Mouse (Mus musculus): ENCODE results near the gene Pheta1. TPM values are rescaled to one million over a fixed set of nuclear protein-coding genes. Genes with fewer than 3 reads are reported as not detected.

Gene Pheta1
- polyA plus RNA-seq (2014; fragmentation: Nextera tagmentation; extraction: Ambion mirVana), result 22.6 and 27.4 TPM in 2 replicates

GRCm38 (mm10) chr5:121848743-121849142 lies at the start of gene Pheta1:
Gene Pheta1, plus strand, starts transcription at chr5:121848984.
- peaks cover 28% of the 10 kb centered on the region for H3K4me1 ChIP-seq (ENCODE audit: control insufficient read depth, insufficient read depth, low read length)
- no peaks in the 10 kb centered on the region for H3K9me3 ChIP-seq (ENCODE audit: control insufficient read depth, low read length)
- peak within 1 kb of the TSS; percentile 88 for H3K4me3 ChIP-seq (ENCODE audit: low read depth, low read length)
- no peak within 1 kb of the TSS; the same call in 1 of the 2 replicates for H3K27ac ChIP-seq (ENCODE audit: low read depth, low read length)
- peaks cover 22% of the 10 kb centered on the region for H3K36me3 ChIP-seq (ENCODE audit: control insufficient read depth, insufficient read depth, low read length)
- H3K27me3 ChIP-seq (ENCODE audit: control insufficient read depth, insufficient read depth, low read length), result peaks cover 5% of the 10 kb centered on the region
- under 1% methylated on average over 37 of the region's 42 CpGs for WGBS
- ATAC-seq (ENCODE audit: low read depth), result peak; percentile 88
- peak within 1 kb of the TSS; percentile 48 for H3K4me2 ChIP-seq (ENCODE audit: low read depth, low read length)
- peak within 1 kb of the TSS; percentile 79 for H3K9ac ChIP-seq (replicated peaks; ENCODE audit: low read depth, low read length)

GRCm38 (mm10) chr5:121807186-121807585 lies 41.6 kb upstream of the Pheta1 start:
- Histone ChIP-seq H3K9ac (replicated peaks; ENCODE audit: low read depth, low read length) (no peak overlapping the region), H3K9me3 (ENCODE audit: control insufficient read depth, low read length) (no peaks in the 10 kb centered on the region), H3K36me3 (ENCODE audit: control insufficient read depth, insufficient read depth, low read length) (peaks cover 38% of the 10 kb centered on the region), H3K27me3 (ENCODE audit: control insufficient read depth, insufficient read depth, low read length) (no peaks in the 10 kb centered on the region), H3K27ac (ENCODE audit: low read depth, low read length) (no peak overlapping the region), H3K4me3 (ENCODE audit: low read depth, low read length) (no peak overlapping the region), H3K4me1 (ENCODE audit: control insufficient read depth, insufficient read depth, low read length) (no peaks in the 10 kb centered on the region), H3K4me2 (ENCODE audit: low read depth, low read length) (no peak overlapping the region)
- no peak for ATAC-seq (ENCODE audit: low read depth)
- WGBS, result 59% methylated on average over 3 of the region's 3 CpGs

- no peak for ATAC-seq (ENCODE audit: low read depth)
- Histone ChIP-seq H3K27ac (ENCODE audit: low read depth, low read length) (no peak overlapping the region), H3K27me3 (ENCODE audit: control insufficient read depth, insufficient read depth, low read length) (no peaks in the 10 kb centered on the region), H3K4me2 (ENCODE audit: low read depth, low read length) (no peak overlapping the region), H3K9me3 (ENCODE audit: control insufficient read depth, low read length) (no peaks in the 10 kb centered on the region), H3K36me3 (ENCODE audit: control insufficient read depth, insufficient read depth, low read length) (peaks cover 39% of the 10 kb centered on the region), H3K4me1 (ENCODE audit: control insufficient read depth, insufficient read depth, low read length) (no peaks in the 10 kb centered on the region), H3K9ac (replicated peaks; ENCODE audit: low read depth, low read length) (no peak overlapping the region), H3K4me3 (ENCODE audit: low read depth, low read length) (no peak overlapping the region)
- WGBS, result 91% methylated on average over 2 of the region's 2 CpGs
Measured at GRCm38 (mm10) chr5:121808202-121808601, 40.6 kb upstream of the Pheta1 start.

GRCm38 (mm10) chr5:121809667-121810224 lies 39.0 kb upstream of the Pheta1 start:
- H3K4me2 ChIP-seq (ENCODE audit: low read depth, low read length), result no peak overlapping the region
- no peak for ATAC-seq (ENCODE audit: low read depth)
- no peak overlapping the region for H3K4me3 ChIP-seq (ENCODE audit: low read depth, low read length)
- H3K4me1 ChIP-seq (ENCODE audit: control insufficient read depth, insufficient read depth, low read length), result no peaks in the 10 kb centered on the region
- H3K27ac ChIP-seq (ENCODE audit: low read depth, low read length), result no peak overlapping the region
- H3K9me3 ChIP-seq (ENCODE audit: control insufficient read depth, low read length), result no peaks in the 10 kb centered on the region
- WGBS, result 80% methylated on average over 5 of the region's 5 CpGs
- no peaks in the 10 kb centered on the region for H3K27me3 ChIP-seq (ENCODE audit: control insufficient read depth, insufficient read depth, low read length)
- peaks cover 42% of the 10 kb centered on the region for H3K36me3 ChIP-seq (ENCODE audit: control insufficient read depth, insufficient read depth, low read length)
- no peak overlapping the region for H3K9ac ChIP-seq (replicated peaks; ENCODE audit: low read depth, low read length)

- no peaks in the 10 kb centered on the region for H3K9me3 ChIP-seq (ENCODE audit: control insufficient read depth, low read length)
- WGBS, result 88% methylated on average over 17 of the region's 17 CpGs
- no peaks in the 10 kb centered on the region for H3K27me3 ChIP-seq (ENCODE audit: control insufficient read depth, insufficient read depth, low read length)
- H3K36me3 ChIP-seq (ENCODE audit: control insufficient read depth, insufficient read depth, low read length), result peaks cover 42% of the 10 kb centered on the region
- H3K9ac ChIP-seq (replicated peaks; ENCODE audit: low read depth, low read length), result no peak overlapping the region
- H3K4me3 ChIP-seq (ENCODE audit: low read depth, low read length), result no peak overlapping the region
- no peak for ATAC-seq (ENCODE audit: low read depth)
- H3K4me2 ChIP-seq (ENCODE audit: low read depth, low read length), result no peak overlapping the region
- H3K27ac ChIP-seq (ENCODE audit: low read depth, low read length), result no peak overlapping the region
- H3K4me1 ChIP-seq (ENCODE audit: control insufficient read depth, insufficient read depth, low read length), result no peaks in the 10 kb centered on the region
Measured at GRCm38 (mm10) chr5:121810331-121811151, 38.2 kb upstream of the Pheta1 start.

GRCm38 (mm10) chr5:121811485-121811931 lies 37.3 kb upstream of the Pheta1 start:
- no peak for ATAC-seq (ENCODE audit: low read depth)
- Histone ChIP-seq H3K27ac (ENCODE audit: low read depth, low read length) (no peak overlapping the region), H3K9me3 (ENCODE audit: control insufficient read depth, low read length) (no peaks in the 10 kb centered on the region), H3K4me3 (ENCODE audit: low read depth, low read length) (no peak overlapping the region), H3K36me3 (ENCODE audit: control insufficient read depth, insufficient read depth, low read length) (peaks cover 49% of the 10 kb centered on the region), H3K9ac (replicated peaks; ENCODE audit: low read depth, low read length) (no peak overlapping the region), H3K27me3 (ENCODE audit: control insufficient read depth, insufficient read depth, low read length) (no peaks in the 10 kb centered on the region), H3K4me1 (ENCODE audit: control insufficient read depth, insufficient read depth, low read length) (no peaks in the 10 kb centered on the region), H3K4me2 (ENCODE audit: low read depth, low read length) (no peak overlapping the region)
- 88% methylated on average over 5 of the region's 5 CpGs for WGBS

- peaks cover 60% of the 10 kb centered on the region for H3K36me3 ChIP-seq (ENCODE audit: control insufficient read depth, insufficient read depth, low read length)
- no peak overlapping the region for H3K4me2 ChIP-seq (ENCODE audit: low read depth, low read length)
- ATAC-seq (ENCODE audit: low read depth), result no peak
- 88% methylated on average over 7 of the region's 7 CpGs for WGBS
- no peaks in the 10 kb centered on the region for H3K9me3 ChIP-seq (ENCODE audit: control insufficient read depth, low read length)
- H3K27ac ChIP-seq (ENCODE audit: low read depth, low read length), result no peak overlapping the region
- H3K4me3 ChIP-seq (ENCODE audit: low read depth, low read length), result no peak overlapping the region
- no peaks in the 10 kb centered on the region for H3K4me1 ChIP-seq (ENCODE audit: control insufficient read depth, insufficient read depth, low read length)
- H3K27me3 ChIP-seq (ENCODE audit: control insufficient read depth, insufficient read depth, low read length), result no peaks in the 10 kb centered on the region
- no peak overlapping the region for H3K9ac ChIP-seq (replicated peaks; ENCODE audit: low read depth, low read length)
Measured at GRCm38 (mm10) chr5:121812526-121813243, 36.1 kb upstream of the Pheta1 start.

- Histone ChIP-seq H3K27me3 (ENCODE audit: control insufficient read depth, insufficient read depth, low read length) (no peaks in the 10 kb centered on the region), H3K36me3 (ENCODE audit: control insufficient read depth, insufficient read depth, low read length) (peaks cover 70% of the 10 kb centered on the region), H3K27ac (ENCODE audit: low read depth, low read length) (no peak overlapping the region), H3K4me3 (ENCODE audit: low read depth, low read length) (no peak overlapping the region), H3K9ac (replicated peaks; ENCODE audit: low read depth, low read length) (no peak overlapping the region), H3K4me1 (ENCODE audit: control insufficient read depth, insufficient read depth, low read length) (no peaks in the 10 kb centered on the region), H3K4me2 (ENCODE audit: low read depth, low read length) (no peak overlapping the region), H3K9me3 (ENCODE audit: control insufficient read depth, low read length) (no peaks in the 10 kb centered on the region)
- 97% methylated on average over 10 of the region's 10 CpGs for WGBS
- ATAC-seq (ENCODE audit: low read depth), result no peak
Measured at GRCm38 (mm10) chr5:121813744-121814143, 35.0 kb upstream of the Pheta1 start.

- Histone ChIP-seq H3K4me3 (ENCODE audit: low read depth, low read length) (no peak overlapping the region), H3K27me3 (ENCODE audit: control insufficient read depth, insufficient read depth, low read length) (no peaks in the 10 kb centered on the region), H3K27ac (ENCODE audit: low read depth, low read length) (no peak overlapping the region), H3K9ac (replicated peaks; ENCODE audit: low read depth, low read length) (no peak overlapping the region), H3K36me3 (ENCODE audit: control insufficient read depth, insufficient read depth, low read length) (peaks cover 68% of the 10 kb centered on the region), H3K4me1 (ENCODE audit: control insufficient read depth, insufficient read depth, low read length) (no peaks in the 10 kb centered on the region), H3K9me3 (ENCODE audit: control insufficient read depth, low read length) (no peaks in the 10 kb centered on the region), H3K4me2 (ENCODE audit: low read depth, low read length) (no peak overlapping the region)
- 80% methylated on average over 3 of the region's 3 CpGs for WGBS
- ATAC-seq (ENCODE audit: low read depth), result no peak
Measured at GRCm38 (mm10) chr5:121815067-121815466, 33.7 kb upstream of the Pheta1 start.
